Mouse (Mus musculus): Measurements from ENCODE around the gene 4930442H23Rik.

GRCm38 (mm10) chr10:81175936-81176465, 7.6 kb downstream of the 4930442H23Rik start:
- TF ChIP-seq CTCF (IDR thresholded peaks at IDR 0.05; ENCODE audit: extremely low read depth, insufficient read length, insufficient replicate concordance, low read depth, low read length): no peak
- no peak for TF ChIP-seq POLR2A (IDR thresholded peaks at IDR 0.05; ENCODE audit: low read depth, low read length)
